In the genomic region with DNA sequence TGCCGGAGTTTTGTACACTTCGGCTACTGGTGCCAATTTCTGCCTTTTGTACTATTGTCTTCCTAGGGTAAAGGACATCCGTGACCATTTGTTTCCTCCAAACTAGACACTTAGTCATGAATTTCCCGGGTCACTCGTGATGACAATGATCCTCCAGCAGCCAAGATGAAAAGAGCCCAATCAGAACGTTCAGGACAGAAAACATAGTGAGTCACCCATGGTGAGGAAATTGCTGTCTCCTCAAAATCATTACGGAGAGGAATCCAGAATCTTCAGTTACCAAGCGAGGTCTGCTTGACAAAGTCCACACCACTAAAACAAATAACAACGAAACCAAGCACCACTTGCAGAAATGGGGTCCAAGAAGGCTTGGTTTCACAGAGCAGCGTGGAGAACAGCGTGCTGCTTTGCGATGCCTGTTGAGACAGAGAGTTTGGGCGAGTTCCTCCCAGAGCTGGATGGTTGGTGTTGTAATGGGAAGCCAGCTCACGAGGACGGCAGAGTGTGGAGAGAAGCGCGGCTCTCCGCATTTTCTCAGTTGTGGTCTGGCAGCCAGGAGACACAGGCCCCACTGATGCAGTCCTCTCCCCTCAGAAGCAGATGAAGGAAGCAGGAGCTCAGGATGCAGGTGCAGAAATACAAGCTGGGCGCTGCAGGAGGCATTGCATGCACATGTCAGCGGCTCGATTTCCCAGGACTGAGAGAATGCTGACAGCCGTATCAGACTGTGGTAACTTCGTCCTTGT, we compare ENCODE assay signal across 12 mouse cellular contexts.
DNase-seq lines count a peak whose midpoint lies in the region; ATAC-seq lines count a peak whose summit lies in the region.
"Had no signal": no experiment of that assay in that cellular context is flagged by ENCODE, and none has a peak within 500 bp of the region (broad histone marks: within the 10 kb centered on the region; RNA-seq: fewer than 3 reads in every experiment).

No protein-coding gene starts in this region.

- no peaks in the 10 kb centered on the region for H3K9me3 ChIP-seq in heart, embryonic 16.5 days (replicated peaks; ENCODE audit: control insufficient read depth, low read length)
- no peaks in the 10 kb centered on the region for H3K9me3 ChIP-seq in hindbrain, embryonic 12.5 days (replicated peaks)
- H3K9me3 ChIP-seq: limb, embryonic 13.5 days had no signal

- DNase-seq in kidney, postnatal 14 days, result peak; percentile 30
- no peak for DNase-seq in kidney, postnatal 10 days
- DNase-seq in adrenal gland, postnatal 14 days, result peak; percentile 47
- no peak for DNase-seq in MN1 (ENCODE audit: low spot score)
- DNase-seq in ovary, adult 18-20 months (ENCODE audit: low spot score), result no peak
- DNase-seq: cerebellum, adult 9-10 months had no signal

- 59% methylated on average over 23 of the region's 23 CpGs for WGBS in heart, embryonic 16.5 days
- WGBS in hindbrain, embryonic 12.5 days, result 73% methylated on average over 23 of the region's 23 CpGs

- H3K4me1 ChIP-seq in heart, embryonic 16.5 days (ENCODE audit: control insufficient read depth, insufficient read depth, low read length), result no peaks in the 10 kb centered on the region
- H3K4me1 ChIP-seq in hindbrain, embryonic 12.5 days, result no peaks in the 10 kb centered on the region

- peak; percentile 52; the same call in 1 of the 2 replicates for ATAC-seq in heart, embryonic 16.5 days (replicated peaks; ENCODE audit: extremely low read depth, insufficient read depth, low FRiP score)
- ATAC-seq in monocyte, adult 5-6 weeks (replicated peaks; ENCODE audit: insufficient number of reproducible peaks, low FRiP score, low TSS enrichment, poor library complexity, severe bottlenecking), result peak; percentile 92
- ATAC-seq in hindbrain, embryonic 12.5 days (ENCODE audit: low FRiP score), result no peak
- ATAC-seq: forebrain, embryonic 16.5 days had no signal

- H3K27me3 ChIP-seq in heart, embryonic 16.5 days (ENCODE audit: control insufficient read depth, insufficient read depth, low read length), result no peaks in the 10 kb centered on the region
- no peaks in the 10 kb centered on the region for H3K27me3 ChIP-seq in hindbrain, embryonic 12.5 days
- H3K27me3 ChIP-seq: limb, embryonic 13.5 days; Patski had no signal

- no peaks in the 10 kb centered on the region for H3K36me3 ChIP-seq in heart, embryonic 16.5 days (ENCODE audit: control insufficient read depth, insufficient read depth)
- H3K36me3 ChIP-seq in hindbrain, embryonic 12.5 days, result no peaks in the 10 kb centered on the region
- H3K36me3 ChIP-seq: limb, embryonic 13.5 days had no signal

- H3K9ac ChIP-seq in heart, embryonic 16.5 days (ENCODE audit: low read length), result no peak overlapping the region
- no peak overlapping the region for H3K9ac ChIP-seq in hindbrain, embryonic 12.5 days
- H3K9ac ChIP-seq: limb, embryonic 13.5 days had no signal

- H3K4me2 ChIP-seq in heart, embryonic 16.5 days (ENCODE audit: low read depth, low read length), result no peak overlapping the region
- no peak overlapping the region for H3K4me2 ChIP-seq in hindbrain, embryonic 12.5 days (replicated peaks)
- H3K4me2 ChIP-seq: limb, embryonic 13.5 days had no signal

- H3K4me3 ChIP-seq in heart, embryonic 16.5 days (ENCODE audit: low read length), result no peak overlapping the region
- no peak overlapping the region for H3K4me3 ChIP-seq in hindbrain, embryonic 12.5 days
- H3K4me3 ChIP-seq: limb, embryonic 13.5 days had no signal

- H3K27ac ChIP-seq in heart, embryonic 16.5 days (ENCODE audit: low read length), result no peak overlapping the region
- H3K27ac ChIP-seq in hindbrain, embryonic 12.5 days, result no peak overlapping the region
- H3K27ac ChIP-seq: limb, embryonic 13.5 days had no signal

Comparison
In these comparisons a context has a peak if more than half of its experiments do, and no peak if none do; other contexts are left out.
1. DNase-seq: peak in kidney, postnatal 14 days (single experiment) and adrenal gland, postnatal 14 days (single experiment); none in kidney, postnatal 10 days (single experiment), MN1 (single experiment) and ovary, adult 18-20 months (single experiment).